19 mouse cellular contexts compared by ENCODE assay signal in the genomic region with DNA sequence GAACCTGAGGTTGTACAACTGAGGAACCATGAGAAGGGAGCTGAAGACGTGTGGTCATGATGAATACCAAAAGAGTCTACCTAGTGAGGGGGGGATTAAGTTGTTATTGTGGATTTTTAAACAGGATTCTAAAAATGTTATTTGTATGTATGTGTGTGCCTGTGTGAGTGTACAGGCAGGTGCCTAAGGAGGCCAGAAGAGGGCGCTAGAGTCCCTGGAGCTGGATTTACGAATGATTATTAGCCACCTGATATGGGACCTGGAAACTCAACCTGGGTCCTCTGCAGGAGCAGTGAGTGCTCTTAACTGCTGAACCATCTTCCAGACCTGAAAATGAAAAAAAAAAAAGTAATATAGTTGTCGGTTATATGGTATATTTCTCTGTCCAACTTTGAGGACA. TPM values are rescaled to one million over a fixed set of nuclear protein-coding genes. Genes with fewer than 3 reads are reported as not detected.
DNase-seq lines count a peak whose midpoint lies in the region; ATAC-seq and TF ChIP-seq lines count a peak whose summit lies in the region.
"Had no signal": no experiment of that assay in that cellular context is flagged by ENCODE, and none has a peak within 500 bp of the region (broad histone marks: within the 10 kb centered on the region; RNA-seq: fewer than 3 reads in every experiment).

No protein-coding gene starts in this region.

- TF ChIP-seq POLR2A in cerebellum, adult 2 months (IDR thresholded peaks at IDR 0.05; ENCODE audit: borderline replicate concordance, insufficient read depth, low read length), result no peak

- H3K27me3 ChIP-seq in cerebellum, adult 2 months (ENCODE audit: control insufficient read depth, insufficient read depth, low read length), result no peaks in the 10 kb centered on the region
- H3K27me3 ChIP-seq: heart, embryonic 15.5 days; hindbrain, embryonic 15.5 days had no signal

- H3K4me3 ChIP-seq in cerebellum, adult 2 months (replicated peaks; ENCODE audit: insufficient read depth, low read depth, low read length), result no peak overlapping the region
- no peak overlapping the region for H3K4me3 ChIP-seq in left cerebral cortex, adult 2 months
- H3K4me3 ChIP-seq: heart, embryonic 15.5 days; hindbrain, embryonic 15.5 days had no signal

- no peak overlapping the region for H3K27ac ChIP-seq in cerebellum, adult 2 months (ENCODE audit: insufficient read depth, low read length)
- H3K27ac ChIP-seq in left cerebral cortex, adult 2 months, result no peak overlapping the region
- H3K27ac ChIP-seq: heart, embryonic 15.5 days; hindbrain, embryonic 15.5 days had no signal

- intact Hi-C loops in left cerebral cortex, adult 2 months (cut with DNase I), result no loop called here
- intact Hi-C loops in left cerebral cortex, postnatal 4 days (cut with DNase I), result no loop called here

- no peaks in the 10 kb centered on the region for H3K4me1 ChIP-seq in cerebellum, adult 2 months (ENCODE audit: control insufficient read depth, insufficient read depth, low read length)
- H3K4me1 ChIP-seq: heart, embryonic 15.5 days; hindbrain, embryonic 15.5 days had no signal

- DNase-seq in cerebellum, adult 2 months, result no peak
- DNase-seq in cerebellum, adult 8-10 months, result no peak
- DNase-seq in left cerebral cortex, adult 2 months (ENCODE audit: extremely low spot score in 1 of 2, low spot score in 2 of 2), result no peak
- no peak for DNase-seq in left cerebral cortex, postnatal 4 days
- DNase-seq in A20 (ENCODE audit: low read depth, low spot score) (peak; percentile 49), R1 (ENCODE audit: low read depth, low spot score) (peak; percentile 41)
- DNase-seq in cerebellum, postnatal 25 days, result no peak
- DNase-seq: adrenal gland, postnatal 25 days; B cell, adult 2 months; gastrocnemius, postnatal 25 days; kidney, adult 9 months; lung, adult 18-20 months had no signal

- 84% methylated on average over 4 of the region's 4 CpGs for WGBS in cerebellum, adult 2 months

- no peak for ATAC-seq in granulocyte monocyte progenitor cell, adult 5-6 weeks (replicated peaks; ENCODE audit: poor library complexity, severe bottlenecking)
- ATAC-seq: forebrain, embryonic 14.5 days had no signal

- TF ChIP-seq CTCF in cerebellum, adult 2 months (IDR thresholded peaks at IDR 0.05; ENCODE audit: borderline replicate concordance, insufficient read depth, low read depth, low read length), result 0 out of 2 replicates have a peak, but pooled peaks have one; percentile 26
- peak; percentile 24 for TF ChIP-seq CTCF in left cerebral cortex, adult 2 months (IDR thresholded peaks at IDR 0.05)

RNA-seq across cellular contexts. Expression of a gene that starts 7.9 kb away (rescaled TPM):
- polyA plus RNA-seq in cerebellum, adult 2 months (2012; rRNA removed), result 0.67 and 0.74 TPM in 2 replicates
- total RNA-seq in left cerebral cortex, adult 2 months (2021), result under 1 TPM in 1 of 2 experiments, not detected in 1; 0.37 TPM
- total RNA-seq in left cerebral cortex, postnatal 4 days (2021), result under 1 TPM in 1 of 2 experiments, not detected in 1; 0.44 TPM
- total RNA-seq in granulocyte monocyte progenitor cell, adult 5-6 weeks (2014; fragmentation: Nextera tagmentation), result not detected in 2 replicates
- total RNA-seq in granulocyte monocyte progenitor cell, adult 5-6 weeks (2017), result not detected in 2 replicates
- total RNA-seq: adrenal gland, postnatal 25 days; gastrocnemius, postnatal 25 days; megakaryocyte, adult 5-6 weeks; monocyte, adult 5-6 weeks had no signal
- polyA plus RNA-seq: hindbrain, embryonic 15.5 days; neural tube, embryonic 14.5 days had no signal

RNA-seq across cellular contexts. Expression of a gene that starts 57.2 kb away (rescaled TPM):
- polyA plus RNA-seq in cerebellum, adult 2 months (2012; rRNA removed), result 0.62 and 1.0 TPM in 2 replicates
- total RNA-seq in left cerebral cortex, adult 2 months (2021), result 1 to 10 TPM in 1 of 2 experiments, under 1 TPM in 1; 0.49 to 1.4 TPM
- total RNA-seq in left cerebral cortex, postnatal 4 days (2021), result 1 to 10 TPM; 1.6 to 2.2 TPM
- not detected in 2 replicates for total RNA-seq in granulocyte monocyte progenitor cell, adult 5-6 weeks (2014; fragmentation: Nextera tagmentation)
- total RNA-seq in granulocyte monocyte progenitor cell, adult 5-6 weeks (2017), result 0.93 and 1.8 TPM in 2 replicates

Comparison
In these comparisons a context has a peak if more than half of its experiments do, and no peak if none do; other contexts are left out.
1. DNase-seq: peak in A20 (single experiment) and R1 (single experiment); none in cerebellum, adult 2 months (0 of 2), cerebellum, adult 8-10 months (single experiment), left cerebral cortex, adult 2 months (0 of 2), left cerebral cortex, postnatal 4 days (single experiment) and cerebellum, postnatal 25 days (0 of 2).